Mouse (Mus musculus) embryonic facial prominence, embryonic 12.5 days (tissue): ENCODE measurements around the gene Cpne1. TPM values are rescaled to one million over a fixed set of nuclear protein-coding genes. Genes with fewer than 3 reads are reported as not detected.
A peak's percentile ranks its signal among the peaks of the same experiment; 100 is the strongest.

ENCODE experiments used
- ATAC-seq: fragments of 200-750 bp; cut with Nextera tagmentation; 2 replicates; pipeline ENCODE4 v1.8.0; 2017; ENCODE audit not compliant: insufficient number of reproducible peaks, insufficient read depth, low FRiP score, low TSS enrichment
- H3K27ac ChIP-seq: fragments of 300-500 bp; sonication (generic); 2 replicates; pipeline ENCODE4 v1.5.1; 2016; ENCODE audit warnings: mild to moderate bottlenecking
- H3K27me3 ChIP-seq: fragments of 300-500 bp; sonication (generic); 2 replicates; pipeline ENCODE4 v1.6.1; 2016; ENCODE audit warnings: mild to moderate bottlenecking, moderate library complexity
- H3K36me3 ChIP-seq: fragments of 300-500 bp; sonication (generic); 2 replicates; pipeline ENCODE4 v1.6.1; 2016; ENCODE audit warnings: mild to moderate bottlenecking
- H3K4me1 ChIP-seq: fragments of 300-500 bp; sonication (generic); 2 replicates; pipeline ENCODE4 v1.6.1; 2016
- H3K4me2 ChIP-seq: fragments of 300-500 bp; sonication (generic); replicated peaks from 2 replicates; pipeline ENCODE4 v1.6.1; 2016; ENCODE audit warnings: mild to moderate bottlenecking, moderate library complexity
- H3K4me3 ChIP-seq: fragments of 300-500 bp; sonication (generic); 2 replicates; pipeline ENCODE4 v1.5.1; 2016; ENCODE audit warnings: mild to moderate bottlenecking
- H3K9ac ChIP-seq: fragments of 300-500 bp; sonication (generic); 2 replicates; pipeline ENCODE4 v1.6.1; 2016; ENCODE audit warnings: mild to moderate bottlenecking, moderate library complexity
- H3K9me3 ChIP-seq: fragments of 300-500 bp; sonication (generic); 2 replicates; pipeline ENCODE4 v1.6.1; 2016; ENCODE audit warnings: mild to moderate bottlenecking, moderate library complexity
- WGBS: fragments of 180-500 bp; shearing (Covaris S2); methylation state at CpG from one replicate; pipeline ENCODE4 v1.1.7; 2016; 5-methylcytosine and 5-hydroxymethylcytosine counted together
- polyA plus RNA-seq: library from polyadenylated mRNA; unstranded; fragments of >200 nt; fragmentation: Nextera tagmentation; extraction: Ambion mirVana; gene quantifications from 2 replicates; pipeline ENCODE4 v1.2.1, GENCODE M21; 2016

Gene Cpne1
- polyA plus RNA-seq, result 64.9 and 68.6 TPM in 2 replicates

DNA sequence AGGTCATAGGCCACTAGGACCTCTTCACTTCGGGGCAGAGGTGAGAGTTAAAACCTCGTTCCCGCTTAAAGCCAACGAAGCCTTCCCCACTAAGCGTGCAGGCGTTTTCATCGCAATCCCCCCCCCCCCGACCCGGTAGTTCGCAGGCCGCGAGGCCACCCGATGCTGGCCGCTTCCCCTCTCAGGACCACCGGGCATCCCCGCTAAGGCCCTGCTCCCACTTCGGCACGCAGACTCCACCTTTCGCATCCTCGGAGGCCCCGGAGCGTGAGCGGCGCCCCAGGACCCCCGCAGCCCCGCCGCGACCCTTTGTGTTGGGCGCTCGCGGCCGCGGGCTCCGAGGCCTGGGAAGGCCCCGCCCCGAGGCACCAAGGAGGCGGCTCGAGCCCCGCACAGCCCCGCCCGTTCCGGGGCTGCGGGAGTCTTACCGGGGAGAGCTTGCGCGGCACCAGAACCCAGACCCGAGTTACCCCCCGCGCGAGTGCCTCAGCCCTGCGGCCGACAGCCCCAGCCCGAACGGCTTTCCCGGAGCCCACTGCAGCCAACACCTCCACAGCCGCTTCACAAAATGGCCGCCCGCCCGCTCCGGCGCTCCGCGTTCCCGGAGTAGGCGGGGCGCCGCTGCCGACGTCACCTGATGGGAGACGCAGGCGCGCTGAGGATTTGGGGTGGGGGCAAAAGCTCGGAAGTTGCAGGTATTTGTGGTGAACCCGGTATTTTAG is at the start of gene Cpne1, which contains the start of gene Rbm12:
Gene Cpne1, minus strand, starts transcription at position 608 of the 722 bp plus-strand sequence.
Gene Rbm12, minus strand, starts transcription at position 621 of the 722 bp plus-strand sequence.
- H3K4me2 ChIP-seq, result peak within 1 kb of the TSS; percentile 61
- ATAC-seq, result peak; percentile 82
- H3K4me1 ChIP-seq, result peaks cover 13% of the 10 kb centered on the region
- H3K27ac ChIP-seq, result peak within 1 kb of the TSS; percentile 90
- no peaks in the 10 kb centered on the region for H3K36me3 ChIP-seq
- no peaks in the 10 kb centered on the region for H3K9me3 ChIP-seq
- peak within 1 kb of the TSS; percentile 97 for H3K9ac ChIP-seq
- peak within 1 kb of the TSS; percentile 85 for H3K4me3 ChIP-seq
- no peaks in the 10 kb centered on the region for H3K27me3 ChIP-seq
- WGBS, result 1% methylated on average over 74 of the region's 74 CpGs

GRCm38 (mm10) chr2:156151538-156151937 is 39.8 kb upstream of the Cpne1 start:
- Histone ChIP-seq H3K27me3 (no peaks in the 10 kb centered on the region), H3K27ac (no peak overlapping the region), H3K4me1 (no peaks in the 10 kb centered on the region), H3K9me3 (no peaks in the 10 kb centered on the region), H3K36me3 (peaks cover 60% of the 10 kb centered on the region), H3K4me3 (no peak overlapping the region), H3K4me2 (no peak overlapping the region), H3K9ac (no peak overlapping the region)
- ATAC-seq, result no peak

DNA sequence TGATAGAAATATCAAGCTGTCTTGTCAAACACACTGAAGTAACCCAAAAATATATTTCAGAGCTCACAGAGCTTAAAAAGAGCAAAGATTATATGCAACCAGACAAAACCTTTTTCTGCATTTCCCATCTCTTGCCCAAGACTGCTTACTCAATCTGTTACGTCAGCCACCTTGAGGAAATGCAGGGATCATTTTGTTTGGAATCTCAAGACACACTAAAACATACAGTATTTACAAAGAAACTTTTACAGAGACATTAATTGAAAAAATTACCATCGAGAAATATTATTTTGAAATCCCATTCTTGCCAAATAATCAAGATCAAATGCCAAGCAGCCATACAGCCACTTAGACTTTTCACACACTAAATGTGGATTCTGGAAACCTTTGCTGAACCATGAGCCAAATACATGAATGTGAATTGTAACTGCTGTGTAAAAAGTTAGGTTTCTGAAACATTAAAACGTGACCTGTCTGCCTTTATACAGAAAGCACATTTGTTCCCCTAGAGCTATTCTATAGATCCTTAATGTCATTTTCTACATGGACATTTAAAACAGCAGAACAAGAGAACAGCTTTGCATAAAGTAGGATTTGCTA is 35.7 kb upstream of the Cpne1 start:
- no peak for ATAC-seq
- WGBS, result 88% methylated on average over 3 of the region's 3 CpGs
- peaks cover 13% of the 10 kb centered on the region; the same call in 1 of the 2 replicates for H3K4me1 ChIP-seq

GRCm38 (mm10) chr2:156146272-156146989 is 34.7 kb upstream of the Cpne1 start:
- Histone ChIP-seq H3K36me3 (peaks cover 35% of the 10 kb centered on the region), H3K9me3 (no peaks in the 10 kb centered on the region), H3K27ac (no peak overlapping the region), H3K4me3 (no peak overlapping the region), H3K27me3 (no peaks in the 10 kb centered on the region), H3K4me2 (no peak overlapping the region), H3K4me1 (peaks cover 13% of the 10 kb centered on the region; the same call in 1 of the 2 replicates), H3K9ac (no peak overlapping the region)
- 80% methylated on average over 5 of the region's 5 CpGs for WGBS
- no peak for ATAC-seq

More for the DNA sequence above, 35.7 kb upstream of the Cpne1 start:
- Histone ChIP-seq H3K9ac (no peak overlapping the region), H3K27me3 (no peaks in the 10 kb centered on the region), H3K4me3 (no peak overlapping the region), H3K4me2 (no peak overlapping the region), H3K36me3 (peaks cover 34% of the 10 kb centered on the region), H3K27ac (no peak overlapping the region), H3K9me3 (no peaks in the 10 kb centered on the region)

DNA sequence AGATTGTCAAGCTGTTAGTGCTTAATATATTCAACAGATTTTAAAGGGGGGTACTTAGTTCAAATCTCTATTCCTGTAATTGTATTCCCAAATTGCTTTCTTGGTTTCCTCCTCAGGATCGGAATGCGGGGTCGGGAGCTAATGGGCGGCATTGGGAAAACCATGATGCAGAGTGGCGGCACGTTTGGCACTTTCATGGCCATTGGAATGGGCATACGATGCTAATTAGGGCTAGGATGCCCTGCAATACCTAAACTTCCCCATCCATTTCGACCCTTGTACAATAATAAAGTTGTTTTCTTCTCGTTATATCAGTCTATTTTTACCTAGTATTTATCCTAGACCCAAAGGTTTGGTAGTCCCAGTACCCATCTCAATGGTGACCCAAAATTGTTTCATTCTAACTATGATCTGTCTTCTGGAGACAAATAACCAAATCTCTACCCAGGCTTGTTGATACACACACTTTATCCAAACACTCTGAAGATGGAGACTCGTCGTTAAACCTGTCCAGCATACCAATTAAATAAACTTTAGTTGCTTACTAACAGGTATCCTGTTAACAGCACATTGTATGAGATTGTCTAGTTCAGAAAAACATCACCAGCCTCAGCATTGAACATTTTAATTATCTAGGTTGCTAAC is 33.8 kb upstream of the Cpne1 start:
- ATAC-seq, result no peak
- H3K4me1 ChIP-seq, result peaks cover 13% of the 10 kb centered on the region; the same call in 1 of the 2 replicates
- 57% methylated on average over 11 of the region's 11 CpGs for WGBS
- peaks cover 38% of the 10 kb centered on the region for H3K36me3 ChIP-seq
- no peak overlapping the region for H3K4me3 ChIP-seq
- H3K27me3 ChIP-seq, result no peaks in the 10 kb centered on the region
- no peaks in the 10 kb centered on the region for H3K9me3 ChIP-seq
- peak overlapping the region; percentile 68 for H3K4me2 ChIP-seq
- H3K27ac ChIP-seq, result no peak overlapping the region
- H3K9ac ChIP-seq, result no peak overlapping the region

DNA sequence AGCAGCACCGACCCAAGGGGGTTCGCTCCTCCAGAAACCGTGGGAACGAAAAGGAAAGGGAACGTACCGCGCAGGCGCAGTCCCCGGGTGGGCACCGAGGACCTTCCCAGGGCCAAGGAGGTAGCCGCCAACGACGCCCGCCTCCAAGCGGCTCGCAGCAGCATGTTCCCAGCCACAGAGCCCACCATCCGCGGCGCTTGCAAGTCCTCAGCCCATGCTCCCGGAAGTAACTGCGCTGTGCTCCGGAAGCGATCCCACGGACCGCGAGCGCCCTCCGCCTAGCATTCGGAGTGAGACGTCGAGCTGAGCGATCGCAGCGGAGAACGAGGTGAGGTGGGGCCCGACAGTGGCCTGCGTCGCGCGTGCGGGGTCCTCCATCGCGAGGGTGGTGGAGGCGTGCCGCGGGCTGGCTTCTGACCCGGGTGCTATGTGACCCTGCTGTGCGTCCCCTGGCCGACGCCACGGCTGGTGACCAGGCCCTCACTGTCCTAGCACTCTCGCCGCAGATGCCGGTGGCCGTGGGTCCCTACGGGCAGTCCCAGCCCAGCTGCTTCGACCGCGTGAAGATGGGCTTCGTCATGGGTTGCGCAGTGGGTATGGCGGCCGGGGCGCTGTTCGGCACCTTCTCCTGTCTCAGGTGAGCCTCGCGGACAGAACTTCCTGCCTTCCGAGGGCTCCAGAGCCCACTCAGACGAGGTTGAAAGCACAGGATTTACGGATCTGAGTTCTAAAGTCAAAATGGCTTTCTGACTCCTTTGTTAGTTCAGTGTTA is 32.4 kb upstream of the Cpne1 start, which contains the start of the genes Romo1 and Nfs1:
Gene Romo1, plus strand, starts transcription at position 87 of the 772 bp plus-strand sequence.
Gene Nfs1, minus strand, starts transcription at position 234 of the 772 bp plus-strand sequence.
- WGBS, result under 1% methylated on average over 70 of the region's 70 CpGs
- ATAC-seq, result peak; percentile 99
- no peaks in the 10 kb centered on the region for H3K9me3 ChIP-seq
- peak within 1 kb of the TSS; percentile 94 for H3K27ac ChIP-seq
- H3K9ac ChIP-seq, result peak within 1 kb of the TSS; percentile 81
- peak within 1 kb of the TSS; percentile 68 for H3K4me2 ChIP-seq
- H3K27me3 ChIP-seq, result no peaks in the 10 kb centered on the region
- peak within 1 kb of the TSS; percentile 84 for H3K4me3 ChIP-seq
- peaks cover 13% of the 10 kb centered on the region; the same call in 1 of the 2 replicates for H3K4me1 ChIP-seq
- peaks cover 28% of the 10 kb centered on the region for H3K36me3 ChIP-seq

DNA sequence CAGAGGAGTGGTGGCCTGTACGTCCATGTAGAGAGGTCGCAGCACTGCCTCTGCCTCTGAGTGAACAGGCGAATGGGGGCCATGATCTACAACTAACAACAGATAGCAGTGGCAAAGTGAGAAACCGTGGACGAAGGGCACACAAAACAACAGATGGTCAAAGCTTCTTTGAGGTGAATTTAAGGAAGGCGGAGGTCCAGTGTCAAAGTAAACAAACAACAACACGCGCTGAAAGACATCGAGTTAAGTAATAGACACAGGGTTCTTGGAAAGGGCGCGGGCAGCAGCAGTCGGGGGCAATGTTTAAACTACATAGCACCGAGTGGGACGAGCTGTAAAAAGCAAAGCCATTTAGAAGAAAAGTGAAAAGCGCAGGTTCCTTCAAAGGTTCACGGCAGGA is 31.6 kb upstream of the Cpne1 start:
- Histone ChIP-seq H3K9ac (peak overlapping the region; percentile 81), H3K27ac (peak overlapping the region; percentile 94; the same call in 1 of the 2 replicates), H3K4me2 (peak overlapping the region; percentile 68), H3K27me3 (no peaks in the 10 kb centered on the region), H3K9me3 (no peaks in the 10 kb centered on the region), H3K4me1 (peaks cover 13% of the 10 kb centered on the region; the same call in 1 of the 2 replicates), H3K36me3 (peaks cover 21% of the 10 kb centered on the region), H3K4me3 (peak overlapping the region; percentile 84)
- WGBS, result 2% methylated on average over 16 of the region's 16 CpGs
- ATAC-seq, result no peak

DNA sequence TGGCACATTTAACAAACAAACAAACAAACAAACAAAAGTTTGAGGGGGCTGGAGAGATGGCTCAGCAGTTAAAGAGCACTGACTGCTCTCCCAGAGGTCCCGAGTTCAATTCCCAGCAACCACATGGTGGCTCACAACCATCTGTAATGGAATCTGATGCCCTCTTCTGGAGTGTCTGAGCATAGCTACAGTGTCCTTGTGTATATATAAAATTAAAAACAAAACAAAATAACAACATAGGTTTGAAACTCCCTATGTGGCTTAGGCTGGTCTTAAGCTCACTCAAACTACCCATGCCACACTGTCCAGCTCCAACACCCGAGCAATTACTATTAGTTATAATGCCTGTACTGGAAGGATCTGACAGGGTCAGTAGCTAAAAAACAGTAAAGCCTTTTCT is 31.1 kb upstream of the Cpne1 start:
- Histone ChIP-seq H3K4me3 (peak overlapping the region; percentile 84), H3K36me3 (peaks cover 15% of the 10 kb centered on the region), H3K9ac (peak overlapping the region; percentile 81; the same call in 1 of the 2 replicates), H3K27ac (0 out of 2 replicates have a peak overlapping the region, but pooled peaks have one; percentile 94), H3K27me3 (no peaks in the 10 kb centered on the region), H3K4me2 (peak overlapping the region; percentile 68), H3K9me3 (no peaks in the 10 kb centered on the region), H3K4me1 (peaks cover 13% of the 10 kb centered on the region; the same call in 1 of the 2 replicates)
- no peak for ATAC-seq
- 86% methylated on average over 2 of the region's 2 CpGs for WGBS

GRCm38 (mm10) chr2:156135695-156136094 is 23.9 kb upstream of the Cpne1 start:
- no peak overlapping the region for H3K27ac ChIP-seq
- no peak overlapping the region for H3K4me2 ChIP-seq
- no peak overlapping the region for H3K9ac ChIP-seq
- H3K4me1 ChIP-seq, result no peaks in the 10 kb centered on the region
- H3K9me3 ChIP-seq, result no peaks in the 10 kb centered on the region
- no peak overlapping the region for H3K4me3 ChIP-seq
- ATAC-seq, result no peak
- WGBS, result 86% methylated on average over 6 of the region's 6 CpGs
- H3K36me3 ChIP-seq, result no peaks in the 10 kb centered on the region
- no peaks in the 10 kb centered on the region for H3K27me3 ChIP-seq

DNA sequence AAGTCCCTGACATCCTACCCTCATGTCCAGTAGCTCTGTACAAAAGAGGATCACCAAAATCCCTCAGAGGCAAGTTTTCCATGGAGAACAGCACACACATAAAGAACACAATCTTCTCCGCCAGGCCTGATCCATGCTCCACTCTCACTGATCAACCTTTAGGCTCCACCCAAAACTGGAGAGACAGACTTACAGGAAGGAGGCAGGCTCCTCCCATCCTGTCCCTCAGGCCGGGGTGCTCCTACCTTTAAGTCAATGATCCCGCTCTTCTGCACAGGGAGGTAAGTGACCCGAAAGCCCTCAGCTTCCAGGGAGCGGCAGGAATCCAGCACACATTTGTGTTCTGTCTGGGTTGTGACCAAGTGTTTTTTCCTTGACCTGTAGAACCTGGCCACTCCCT is 22.4 kb upstream of the Cpne1 start:
- Histone ChIP-seq H3K27me3 (no peaks in the 10 kb centered on the region), H3K9ac (no peak overlapping the region), H3K27ac (no peak overlapping the region), H3K4me2 (no peak overlapping the region), H3K9me3 (no peaks in the 10 kb centered on the region), H3K36me3 (no peaks in the 10 kb centered on the region), H3K4me3 (no peak overlapping the region), H3K4me1 (no peaks in the 10 kb centered on the region)
- ATAC-seq, result no peak
- WGBS, result 80% methylated on average over 5 of the region's 5 CpGs
